Mouse (Mus musculus) hindbrain, embryonic 16.5 days (tissue): ENCODE data around the gene Ror2. TPM values are rescaled to one million over a fixed set of nuclear protein-coding genes. Genes with fewer than 3 reads are reported as not detected.

Source experiments
- ATAC-seq: fragments of 200-750 bp; cut with Nextera tagmentation; 2 replicates; pipeline ENCODE4 v1.8.0; 2017; ENCODE audit warnings: moderate TSS enrichment, moderate library complexity
- H3K27ac ChIP-seq: fragments of 300-500 bp; sonication (generic); 2 replicates; pipeline ENCODE4 v1.5.1; 2014; ENCODE audit warnings: low read depth, mild to moderate bottlenecking, control low read depth, low read length, moderate library complexity
- H3K27me3 ChIP-seq: fragments of 300-500 bp; sonication (generic); replicated peaks from 2 replicates; pipeline ENCODE4 v1.6.1; 2014; ENCODE audit warnings: low read length; ENCODE audit not compliant: control insufficient read depth, insufficient read depth
- H3K36me3 ChIP-seq: fragments of 300-500 bp; sonication (generic); 2 replicates; pipeline ENCODE4 v1.6.1; 2014; ENCODE audit warnings: mild to moderate bottlenecking, low read length, moderate library complexity, mixed read lengths; ENCODE audit not compliant: control insufficient read depth, insufficient read depth
- H3K4me1 ChIP-seq: fragments of 300-500 bp; sonication (generic); 2 replicates; pipeline ENCODE4 v1.6.1; 2014; ENCODE audit warnings: low read depth, low read length; ENCODE audit not compliant: control insufficient read depth, insufficient read depth
- H3K4me2 ChIP-seq: fragments of 300-500 bp; sonication (generic); 2 replicates; pipeline ENCODE4 v1.6.1; 2014; ENCODE audit warnings: mild to moderate bottlenecking, low read length, control low read depth, moderate library complexity
- H3K4me3 ChIP-seq: fragments of 300-500 bp; sonication (generic); 2 replicates; pipeline ENCODE4 v1.5.1; 2014; ENCODE audit warnings: mild to moderate bottlenecking, low read length, control low read depth, moderate library complexity
- H3K9ac ChIP-seq: fragments of 300-500 bp; sonication (generic); 2 replicates; pipeline ENCODE4 v1.6.1; 2014; ENCODE audit warnings: low read depth, mild to moderate bottlenecking, control low read depth, low read length, moderate library complexity
- H3K9me3 ChIP-seq: fragments of 300-500 bp; sonication (generic); 2 replicates; pipeline ENCODE4 v1.6.1; 2014; ENCODE audit warnings: mild to moderate bottlenecking, low read length, moderate library complexity; ENCODE audit not compliant: control insufficient read depth
- WGBS: fragments of 180-500 bp; shearing (Covaris S2); extraction: QIAGEN DNeasy Blood & Tissue Kit; methylation state at CpG from one replicate; pipeline ENCODE4 v1.1.7; 2014; 5-methylcytosine and 5-hydroxymethylcytosine counted together
- polyA plus RNA-seq: library from polyadenylated mRNA; unstranded; fragments of >200 nt; fragmentation: Nextera tagmentation; extraction: Ambion mirVana; gene quantifications from 2 replicates; pipeline ENCODE4 v1.2.1, GENCODE M21; 2015

The Ror2 gene
- polyA plus RNA-seq, 1 experiment from 2014 or later: 2.2 TPM

- Histone ChIP-seq H3K4me1 (no peaks in the 10 kb centered on the region; the same call in none of the 2 replicates), H3K9me3 (no peaks in the 10 kb centered on the region), H3K27me3 (no peaks in the 10 kb centered on the region), H3K9ac (no peak overlapping the region), H3K4me2 (no peak overlapping the region), H3K36me3 (no peaks in the 10 kb centered on the region), H3K4me3 (no peak overlapping the region), H3K27ac (no peak overlapping the region)
- ATAC-seq: no peak
- WGBS: 85% methylated on average over 4 of the region's 4 CpGs
These were observed 18.8 kb downstream of the Ror2 start for GRCm38 (mm10) chr13:53267155-53267554.

- H3K36me3 ChIP-seq: no peaks in the 10 kb centered on the region
- H3K27me3 ChIP-seq: no peaks in the 10 kb centered on the region
- H3K4me2 ChIP-seq: no peak overlapping the region
- H3K9ac ChIP-seq: no peak overlapping the region
- no peak for ATAC-seq
- no peak overlapping the region for H3K4me3 ChIP-seq
- 74% methylated on average over 8 of the region's 8 CpGs for WGBS
- H3K9me3 ChIP-seq: no peaks in the 10 kb centered on the region
- H3K4me1 ChIP-seq: no peaks in the 10 kb centered on the region; the same call in none of the 2 replicates
- H3K27ac ChIP-seq: no peak overlapping the region
These were observed 19.4 kb downstream of the Ror2 start for GRCm38 (mm10) chr13:53266543-53266951.

GRCm38 (mm10) chr13:53264896-53265295, 21.0 kb downstream of the Ror2 start:
- Histone ChIP-seq H3K27ac (no peak overlapping the region), H3K36me3 (no peaks in the 10 kb centered on the region), H3K27me3 (no peaks in the 10 kb centered on the region), H3K9me3 (no peaks in the 10 kb centered on the region), H3K4me3 (no peak overlapping the region), H3K4me2 (no peak overlapping the region), H3K4me1 (peaks cover 3% of the 10 kb centered on the region), H3K9ac (no peak overlapping the region)
- WGBS: 84% methylated on average over 4 of the region's 4 CpGs
- no peak for ATAC-seq

- H3K27ac ChIP-seq: no peak overlapping the region
- no peaks in the 10 kb centered on the region for H3K36me3 ChIP-seq
- no peaks in the 10 kb centered on the region for H3K27me3 ChIP-seq
- H3K4me3 ChIP-seq: no peak overlapping the region
- no peak for ATAC-seq
- WGBS: 83% methylated on average over 16 of the region's 16 CpGs
- H3K9me3 ChIP-seq: no peaks in the 10 kb centered on the region
- peaks cover 3% of the 10 kb centered on the region; the same call in 1 of the 2 replicates for H3K4me1 ChIP-seq
- no peak overlapping the region for H3K4me2 ChIP-seq
- no peak overlapping the region for H3K9ac ChIP-seq
These were observed 23.2 kb downstream of the Ror2 start for GRCm38 (mm10) chr13:53262509-53263250.

GRCm38 (mm10) chr13:53261106-53261771, 24.7 kb downstream of the Ror2 start:
- ATAC-seq: no peak
- H3K9me3 ChIP-seq: no peaks in the 10 kb centered on the region
- no peaks in the 10 kb centered on the region for H3K27me3 ChIP-seq
- no peak overlapping the region for H3K27ac ChIP-seq
- 63% methylated on average over 8 of the region's 8 CpGs for WGBS
- no peak overlapping the region for H3K4me2 ChIP-seq
- no peaks in the 10 kb centered on the region for H3K36me3 ChIP-seq
- no peak overlapping the region for H3K9ac ChIP-seq
- H3K4me1 ChIP-seq: peaks cover 3% of the 10 kb centered on the region; the same call in 1 of the 2 replicates
- no peak overlapping the region for H3K4me3 ChIP-seq

GRCm38 (mm10) chr13:53258943-53259342, 27.0 kb downstream of the Ror2 start:
- WGBS: 83% methylated on average over 8 of the region's 8 CpGs

GRCm38 (mm10) chr13:53258497-53258896, 27.4 kb downstream of the Ror2 start:
- Histone ChIP-seq H3K36me3 (no peaks in the 10 kb centered on the region), H3K4me1 (peaks cover 3% of the 10 kb centered on the region; the same call in 1 of the 2 replicates), H3K27me3 (no peaks in the 10 kb centered on the region), H3K27ac (no peak overlapping the region), H3K9me3 (no peaks in the 10 kb centered on the region), H3K9ac (no peak overlapping the region), H3K4me3 (no peak overlapping the region), H3K4me2 (no peak overlapping the region)
- 56% methylated on average over 4 of the region's 4 CpGs for WGBS
- no peak for ATAC-seq

More at GRCm38 (mm10) chr13:53258943-53259342, 27.0 kb downstream of the Ror2 start:
- no peak for ATAC-seq
- H3K4me2 ChIP-seq: no peak overlapping the region
- no peak overlapping the region for H3K27ac ChIP-seq
- H3K9ac ChIP-seq: no peak overlapping the region
- H3K36me3 ChIP-seq: no peaks in the 10 kb centered on the region
- H3K4me1 ChIP-seq: peaks cover 3% of the 10 kb centered on the region; the same call in 1 of the 2 replicates
- no peaks in the 10 kb centered on the region for H3K9me3 ChIP-seq
- no peaks in the 10 kb centered on the region for H3K27me3 ChIP-seq
- H3K4me3 ChIP-seq: no peak overlapping the region

- H3K36me3 ChIP-seq: no peaks in the 10 kb centered on the region
- H3K4me2 ChIP-seq: no peak overlapping the region
- no peaks in the 10 kb centered on the region for H3K9me3 ChIP-seq
- no peak for ATAC-seq
- H3K27me3 ChIP-seq: no peaks in the 10 kb centered on the region
- H3K27ac ChIP-seq: no peak overlapping the region
- 93% methylated on average over 12 of the region's 12 CpGs for WGBS
- no peak overlapping the region for H3K9ac ChIP-seq
- H3K4me1 ChIP-seq: no peaks in the 10 kb centered on the region; the same call in 1 of the 2 replicates
- H3K4me3 ChIP-seq: no peak overlapping the region
These were observed 32.7 kb downstream of the Ror2 start for GRCm38 (mm10) chr13:53253255-53253654.

GRCm38 (mm10) chr13:53248586-53249401, 37.1 kb downstream of the Ror2 start:
- H3K27ac ChIP-seq: no peak overlapping the region
- WGBS: 73% methylated on average over 24 of the region's 24 CpGs
- ATAC-seq: no peak

More at GRCm38 (mm10) chr13:53248586-53249401, 37.1 kb downstream of the Ror2 start:
- no peak overlapping the region for H3K9ac ChIP-seq
- peaks cover 2% of the 10 kb centered on the region; the same call in 1 of the 2 replicates for H3K4me1 ChIP-seq
- H3K36me3 ChIP-seq: no peaks in the 10 kb centered on the region
- H3K9me3 ChIP-seq: no peaks in the 10 kb centered on the region
- H3K4me2 ChIP-seq: no peak overlapping the region
- no peak overlapping the region for H3K4me3 ChIP-seq
- no peaks in the 10 kb centered on the region for H3K27me3 ChIP-seq
